Mouse (Mus musculus): Measurements from ENCODE around the gene Arrdc3.
"Not testable (repeated sequence)": the region's sequence is repeated elsewhere in the genome, so short reads cannot be mapped to it uniquely, and the experiment has no call there.

Gene Arrdc3

DNA sequence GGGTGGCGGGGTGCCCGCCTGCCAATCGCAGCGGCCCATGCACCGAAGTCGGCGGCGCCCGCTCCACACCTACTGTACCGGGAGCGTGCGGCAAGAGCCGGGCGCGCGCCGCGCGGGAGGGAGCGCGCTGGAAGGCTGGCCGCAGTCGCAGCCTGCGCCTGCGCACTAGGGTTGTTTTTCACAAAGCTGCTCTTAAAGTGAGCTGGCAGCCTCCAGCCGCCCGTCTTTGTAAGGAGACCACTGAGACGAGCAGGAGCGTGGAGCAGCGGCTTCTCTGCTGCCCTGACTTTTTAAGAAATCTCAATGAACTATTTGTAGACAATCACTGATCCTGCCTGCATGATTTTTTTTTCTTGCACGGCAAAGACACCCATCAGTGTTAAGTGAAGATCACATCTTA lies at the start of gene Arrdc3:
Gene Arrdc3 (plus strand): TSS at position 195 of the 400 bp plus-strand sequence.
- DNase-seq (ENCODE audit: low read depth, low spot score), result peak; percentile 96

DNA sequence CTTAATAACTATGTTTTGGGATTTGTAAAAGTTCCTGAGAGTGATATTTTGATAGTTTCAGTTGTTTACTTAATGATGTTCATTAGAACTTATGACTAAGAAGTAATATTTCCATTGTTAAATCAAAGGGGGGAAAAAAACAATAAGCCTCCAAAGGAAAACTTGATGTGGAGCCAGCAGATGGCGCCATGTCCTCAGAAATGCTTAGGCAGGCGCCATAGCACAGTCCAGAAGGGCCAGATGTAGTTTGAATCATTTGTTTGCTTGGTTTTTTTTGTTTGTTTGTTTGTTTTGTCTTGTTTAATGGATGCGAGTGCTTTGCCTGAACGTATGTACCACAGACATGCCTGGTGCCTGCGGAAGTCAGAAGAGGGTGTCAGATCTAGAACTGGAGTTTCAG lies 21.0 kb upstream of the Arrdc3 start:
- no peak for DNase-seq (ENCODE audit: low read depth, low spot score)

DNA sequence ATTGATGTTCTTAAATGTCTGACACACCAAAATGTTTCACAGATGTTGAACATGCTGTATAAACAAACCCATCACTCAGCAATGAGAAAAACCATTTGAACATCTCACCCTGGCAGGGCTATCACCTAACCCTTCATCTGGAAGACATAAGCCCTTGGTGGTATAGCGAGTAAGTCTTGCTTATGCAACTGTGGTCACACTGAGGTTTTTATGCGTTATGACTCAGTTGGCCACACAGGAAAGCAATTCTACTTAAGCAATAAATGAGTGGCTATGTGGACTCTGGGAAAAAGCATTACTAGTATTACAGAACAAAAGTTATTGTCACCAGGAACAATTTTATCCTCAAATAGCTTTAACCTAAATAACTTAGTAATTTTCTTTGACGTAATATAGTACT lies 19.0 kb upstream of the Arrdc3 start:
- no peak for DNase-seq (ENCODE audit: low read depth, low spot score)

DNA sequence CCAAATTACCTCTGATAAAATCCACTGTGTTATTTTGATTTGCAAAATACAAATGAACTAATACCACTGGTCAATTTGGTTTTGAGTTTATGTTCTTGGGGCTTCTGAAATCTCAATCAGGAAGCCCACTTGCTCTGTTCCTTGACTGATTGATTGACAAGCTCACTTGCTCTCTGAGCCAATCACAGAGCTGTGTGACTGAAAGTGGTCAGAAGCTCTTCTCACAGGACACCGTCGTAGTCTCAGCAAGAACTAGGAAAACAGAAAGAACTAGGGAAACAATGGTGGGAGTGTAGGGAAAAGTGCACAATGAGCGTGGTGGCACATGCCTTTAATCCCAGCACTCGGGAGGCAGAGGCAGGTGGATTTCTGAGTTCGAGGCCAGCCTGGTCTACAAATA lies 8.1 kb upstream of the Arrdc3 start:
- no peak for DNase-seq (ENCODE audit: low read depth, low spot score)

DNA sequence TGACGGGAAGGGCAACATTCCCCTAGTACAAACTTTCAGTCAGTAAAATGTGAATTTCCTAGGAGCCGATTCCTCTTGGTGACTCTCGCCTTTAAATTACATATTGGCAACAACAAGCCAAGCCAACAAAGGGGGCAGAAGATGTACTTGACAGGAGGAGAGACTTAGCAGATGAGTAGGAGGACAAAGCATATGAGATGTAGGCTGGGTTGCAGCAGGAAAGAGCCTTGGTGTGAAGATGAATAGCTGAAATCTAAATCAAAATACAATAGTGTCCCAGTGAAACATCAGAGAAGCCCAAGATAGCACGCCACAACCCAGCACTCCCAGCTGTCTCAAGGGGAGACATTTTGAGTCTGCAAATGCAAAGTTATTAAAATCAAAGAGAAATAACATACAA lies 2.4 kb upstream of the Arrdc3 start:
- peak; percentile 85 for DNase-seq (ENCODE audit: low read depth, low spot score)

DNA sequence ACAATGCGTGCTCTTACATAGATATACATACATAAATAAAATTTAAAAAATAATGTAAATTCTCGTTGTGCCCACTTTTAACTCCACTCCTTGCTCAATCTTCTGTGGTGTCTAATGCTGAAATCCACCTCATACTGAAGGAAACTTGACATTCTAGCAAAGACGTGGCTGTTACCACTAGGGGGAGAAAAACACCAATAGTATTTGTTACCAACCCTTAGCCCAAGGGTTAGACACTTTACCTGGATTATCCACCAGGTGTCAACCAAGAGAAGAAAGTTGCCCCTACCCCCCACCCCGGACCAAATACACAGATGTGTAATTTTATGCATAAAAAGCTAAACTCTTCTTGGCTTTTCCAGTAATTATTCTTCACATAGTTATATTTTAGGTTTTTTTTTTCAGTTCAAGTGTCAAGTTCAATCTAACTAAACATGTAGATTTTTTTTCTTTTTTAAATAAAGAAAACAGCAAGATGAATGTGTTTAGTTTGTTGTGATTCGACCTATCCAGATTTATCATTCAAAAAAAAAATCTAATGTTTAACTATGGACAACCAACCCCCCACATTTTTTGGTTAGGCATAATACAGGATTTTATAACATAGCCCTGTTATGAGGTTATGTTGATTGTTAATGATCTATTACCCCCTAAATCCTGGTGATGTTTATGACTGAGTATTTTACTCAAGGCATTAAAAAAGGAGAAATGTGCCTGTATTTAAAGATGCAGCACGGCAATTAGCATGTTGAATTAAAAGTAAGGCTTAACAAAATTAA lies 1.3 kb upstream of the Arrdc3 start:
- peak; percentile 73 for DNase-seq (ENCODE audit: low read depth, low spot score)

GRCm38 (mm10) chr13:80882716-80883135 lies 458 bp upstream of the Arrdc3 start:
- DNase-seq (ENCODE audit: low read depth, low spot score), result no peak

GRCm38 (mm10) chr13:80883649-80884376 lies 629 bp downstream of the Arrdc3 start:
- DNase-seq (ENCODE audit: low read depth, low spot score), result no peak

- DNase-seq (ENCODE audit: low read depth, low spot score), result peak; percentile 92
Measured at GRCm38 (mm10) chr13:80884377-80884983, 1.3 kb downstream of the Arrdc3 start.

- DNase-seq (ENCODE audit: low read depth, low spot score), result peak; percentile 95
Measured at GRCm38 (mm10) chr13:80885103-80885833, 2.1 kb downstream of the Arrdc3 start.

GRCm38 (mm10) chr13:80885834-80886663 lies 2.9 kb downstream of the Arrdc3 start:
- peak; percentile 89 for DNase-seq (ENCODE audit: low read depth, low spot score)

DNA sequence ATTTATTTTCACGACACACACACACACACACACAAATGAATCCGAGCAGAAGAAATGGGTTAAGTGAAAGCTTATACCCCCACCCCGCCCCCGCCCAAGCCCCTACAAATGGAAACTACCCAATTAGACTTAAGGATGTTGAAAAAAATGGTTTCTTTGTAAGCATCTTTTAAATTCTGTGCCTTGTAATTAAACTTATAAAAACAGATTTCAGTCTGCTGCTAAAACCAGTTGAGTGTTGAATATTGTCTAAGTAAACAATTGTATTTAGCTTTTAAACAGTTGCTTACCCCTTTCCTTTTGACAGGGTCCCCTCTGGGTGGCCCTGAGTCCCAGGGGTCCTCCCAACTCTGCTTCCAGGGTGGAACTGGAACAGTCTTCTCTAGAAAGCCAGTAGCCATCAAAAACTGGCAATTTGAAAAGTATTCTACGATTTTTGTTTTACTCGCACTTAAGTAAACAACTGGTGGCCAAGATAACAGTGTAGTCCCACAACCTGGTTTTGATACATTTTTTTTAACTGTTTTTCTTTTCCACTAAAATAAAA lies 3.6 kb downstream of the Arrdc3 start:
- no peak for DNase-seq (ENCODE audit: low read depth, low spot score)

DNA sequence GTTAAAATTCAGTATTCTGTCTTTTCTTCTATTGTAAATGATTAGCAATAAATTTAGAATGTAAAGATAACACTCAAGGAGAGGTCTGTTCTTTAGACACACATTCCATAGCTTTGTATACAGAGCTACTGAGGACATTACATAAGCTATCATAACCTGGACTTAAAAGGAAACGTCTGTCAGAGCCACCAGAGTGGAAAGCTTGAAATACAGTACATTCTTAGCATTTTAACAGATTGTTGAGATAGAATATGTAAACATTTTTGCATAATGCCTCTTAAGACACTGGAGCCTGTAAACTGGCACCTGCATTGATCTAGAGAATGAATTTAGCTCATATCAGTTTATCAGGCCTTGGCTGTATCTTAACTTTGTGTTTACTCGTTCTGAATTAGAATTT lies 4.7 kb downstream of the Arrdc3 start:
- no peak for DNase-seq (ENCODE audit: low read depth, low spot score)

DNA sequence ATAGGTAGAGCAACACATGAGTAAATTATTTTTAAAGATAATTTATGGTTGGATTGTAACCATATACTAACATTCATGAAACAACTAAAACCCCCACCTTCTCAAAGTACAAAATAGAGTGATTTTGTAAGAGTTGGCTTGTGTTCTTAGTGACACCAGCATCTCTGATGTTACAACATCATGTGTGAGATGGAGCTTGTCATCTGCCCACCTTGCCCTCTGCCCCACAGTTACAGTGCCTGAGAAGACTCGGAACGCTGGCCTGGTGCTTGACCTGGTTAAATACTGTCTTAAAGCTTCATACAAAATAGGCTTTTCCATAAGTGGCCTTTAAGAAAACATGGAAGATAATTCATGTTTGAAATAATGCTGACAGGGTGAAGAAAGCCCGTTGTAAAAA lies 11.7 kb downstream of the Arrdc3 start:
- DNase-seq (ENCODE audit: low read depth, low spot score), result not testable (repeated sequence)

DNA sequence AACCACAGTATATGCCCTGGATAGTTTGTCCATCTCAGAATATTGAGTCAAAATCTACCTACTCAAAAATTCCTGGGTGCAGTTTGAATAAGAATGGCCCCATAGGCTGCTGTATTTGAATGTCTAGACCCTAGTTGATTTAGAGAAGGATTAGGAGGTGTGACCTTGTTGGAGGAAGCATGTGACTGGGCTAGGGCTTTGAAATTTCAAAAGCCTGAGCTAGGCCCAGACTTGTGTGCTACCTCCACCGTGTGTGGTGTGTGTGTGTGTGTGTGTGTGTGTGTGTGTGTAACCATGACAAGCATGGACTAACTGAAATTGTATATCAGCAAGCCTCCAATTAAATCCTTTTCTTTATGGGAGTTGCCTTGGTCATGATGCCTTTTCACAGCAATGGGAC lies 14.2 kb downstream of the Arrdc3 start:
- no peak for DNase-seq (ENCODE audit: low read depth, low spot score)

DNA sequence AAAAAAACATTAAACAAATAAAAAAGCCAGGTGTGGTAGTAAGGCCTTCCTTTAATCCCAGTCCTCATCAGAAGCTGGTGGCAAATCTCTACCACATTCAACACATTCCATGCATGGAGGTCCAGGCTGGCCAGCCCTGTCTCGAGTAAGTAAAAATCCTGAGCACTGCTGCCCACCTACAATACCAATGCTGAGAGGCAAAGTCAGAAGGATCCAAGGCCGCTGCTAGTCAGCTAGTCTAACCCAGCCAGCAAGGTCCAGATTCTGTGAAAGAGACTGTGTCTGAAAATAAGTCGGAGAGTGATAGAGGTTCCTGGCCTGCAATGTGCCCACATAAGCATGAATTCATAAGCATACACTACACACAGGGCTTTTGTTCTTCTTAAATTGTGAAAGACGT lies 14.9 kb downstream of the Arrdc3 start:
- DNase-seq (ENCODE audit: low read depth, low spot score), result no peak

- no peak for DNase-seq (ENCODE audit: low read depth, low spot score)
Measured at GRCm38 (mm10) chr13:80899435-80900029, 16.3 kb downstream of the Arrdc3 start.

DNA sequence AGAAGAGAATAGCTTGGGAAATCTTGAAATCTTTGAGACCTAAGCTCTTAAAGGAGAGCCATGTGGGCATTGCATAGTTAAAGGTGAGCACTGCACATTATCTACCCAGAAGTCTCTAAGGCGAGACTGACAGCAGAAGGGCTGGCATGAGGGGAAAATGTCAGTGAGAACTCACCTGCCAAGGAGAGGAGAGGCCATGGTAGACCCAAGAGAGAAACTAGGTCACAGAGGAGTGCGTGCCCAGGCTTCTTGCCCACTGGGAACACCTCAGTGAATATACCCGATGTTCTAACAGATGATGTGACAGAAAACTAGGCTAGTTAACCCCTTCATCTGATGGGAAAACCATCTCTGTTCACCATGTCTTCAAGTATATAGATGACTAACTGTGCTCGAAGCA lies 18.2 kb downstream of the Arrdc3 start:
- no peak for DNase-seq (ENCODE audit: low read depth, low spot score)

- no peak for DNase-seq (ENCODE audit: low read depth, low spot score)
Measured at GRCm38 (mm10) chr13:80902796-80903195, 19.6 kb downstream of the Arrdc3 start.

- DNase-seq (ENCODE audit: low read depth, low spot score), result no peak
Measured at GRCm38 (mm10) chr13:80913361-80913760, 30.2 kb downstream of the Arrdc3 start.

All from telencephalon, adult 2 months (tissue).